Mouse (Mus musculus): ENCODE measurements around the gene Mcm6.
"Not testable (repeated sequence)": the region's sequence is repeated elsewhere in the genome, so short reads cannot be mapped to it uniquely, and the experiment has no call there.

Mcm6 gene

GRCm38 (mm10) chr1:128330313-128330712 lies 29.2 kb downstream of the Mcm6 start:
- DNase-seq (ENCODE audit: low read depth, low spot score) = no peak

DNA sequence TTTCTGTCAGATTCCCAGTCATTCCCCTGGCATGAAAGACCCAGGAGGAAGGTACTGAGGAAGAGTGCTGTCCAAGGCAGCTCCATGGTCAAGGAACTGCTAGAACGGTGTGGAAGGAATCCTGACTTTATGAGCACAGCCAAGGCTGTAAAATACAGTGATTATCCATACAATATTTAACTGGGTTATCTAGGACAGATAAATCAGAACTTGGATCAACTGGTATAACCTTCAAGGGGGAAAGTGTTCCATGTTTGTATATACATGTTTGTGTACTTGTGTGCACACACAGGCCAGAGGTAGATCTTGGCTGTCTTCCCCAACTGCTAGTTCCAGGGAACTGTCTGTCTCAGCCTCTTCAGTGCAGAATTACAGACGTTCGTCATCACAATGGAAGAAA lies 31.2 kb downstream of the Mcm6 start, which contains the start of gene Lct:
Gene Lct, minus strand, starts transcription at position 101 of the 400 bp plus-strand sequence.
- DNase-seq (ENCODE audit: low read depth, low spot score) = no peak

DNA sequence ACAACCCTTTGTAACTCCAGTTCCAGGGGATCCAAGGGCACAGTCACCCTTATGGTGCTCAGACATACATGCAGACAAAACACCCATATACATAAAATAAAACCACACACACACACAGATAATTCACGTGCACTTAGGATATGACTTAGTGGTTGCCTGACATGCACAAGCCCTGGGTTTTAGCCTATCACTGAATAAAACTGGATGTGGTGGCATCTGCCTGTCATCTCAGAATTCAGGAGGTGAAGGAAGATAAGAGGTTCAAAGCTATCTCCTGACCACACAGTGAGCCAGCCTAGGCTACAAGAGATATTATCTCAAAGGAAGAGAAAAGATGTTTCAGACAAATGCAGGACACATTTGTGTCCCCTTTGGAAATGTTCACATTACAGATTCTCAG lies 32.3 kb downstream of the Mcm6 start:
- no peak for DNase-seq (ENCODE audit: low read depth, low spot score)

DNA sequence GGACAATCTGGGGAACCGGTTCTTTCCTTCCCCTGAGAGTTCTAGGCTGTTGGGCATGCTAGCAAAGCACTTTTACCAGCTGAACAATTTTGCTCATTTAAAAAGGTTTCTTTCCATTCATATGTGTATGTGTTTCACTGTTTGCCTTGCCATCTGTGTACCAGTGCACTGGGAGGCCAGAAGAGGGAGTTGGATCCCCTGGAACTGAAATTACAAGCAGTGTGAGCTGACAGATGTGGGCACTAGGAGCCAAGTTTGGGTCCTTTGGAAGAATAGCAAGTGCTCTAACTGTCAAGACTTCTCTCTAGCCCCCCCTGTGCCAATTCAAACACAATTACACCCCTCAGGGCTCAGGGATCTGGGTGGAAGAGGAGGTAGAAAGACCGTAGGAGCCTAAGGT lies 34.7 kb downstream of the Mcm6 start:
- no peak for DNase-seq (ENCODE audit: low read depth, low spot score)

- DNase-seq (ENCODE audit: low read depth, low spot score) = no peak
Observed at GRCm38 (mm10) chr1:128323026-128323643, 36.3 kb downstream of the Mcm6 start.

DNA sequence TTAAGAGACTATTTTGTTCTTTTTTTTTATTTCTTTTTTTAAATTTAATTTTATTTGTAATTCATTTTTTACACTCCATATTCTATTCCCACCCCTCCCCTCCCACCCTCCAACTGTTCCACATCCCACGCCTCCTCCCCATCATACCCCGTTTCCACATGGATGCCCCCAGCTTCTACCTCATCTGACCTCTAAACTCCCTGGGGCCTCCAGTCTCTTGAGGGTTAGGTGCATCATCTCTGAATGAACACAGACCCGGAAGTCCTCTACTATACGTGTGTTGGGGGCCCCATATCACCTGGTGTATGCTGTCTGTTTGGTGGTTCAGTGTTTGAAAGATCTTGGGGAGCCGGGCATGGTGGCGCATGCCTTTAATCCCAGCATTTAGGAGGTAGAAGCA lies 40.2 kb downstream of the Mcm6 start:
- not testable (repeated sequence) for DNase-seq (ENCODE audit: low read depth, low spot score)

DNA sequence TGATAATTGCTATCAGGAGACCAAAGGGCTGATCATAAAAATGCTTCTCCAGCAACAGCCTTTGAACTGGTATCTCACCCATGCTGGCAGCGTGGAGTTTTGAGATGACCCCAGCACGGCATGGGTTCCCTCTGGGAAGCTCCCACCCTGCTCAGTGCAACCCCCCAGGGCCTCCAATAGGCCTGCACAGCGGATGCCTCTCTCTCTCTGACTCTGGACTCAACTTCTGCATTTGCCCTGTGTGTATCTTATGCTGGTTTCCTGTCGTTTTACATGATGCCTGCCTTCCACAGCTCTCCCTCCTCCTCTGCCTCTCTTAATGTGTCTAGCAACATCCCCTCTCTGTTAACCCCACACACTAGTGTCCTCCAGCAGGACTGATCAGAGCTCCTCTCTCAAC lies 44.8 kb downstream of the Mcm6 start:
- DNase-seq (ENCODE audit: low read depth, low spot score) = no peak

DNA sequence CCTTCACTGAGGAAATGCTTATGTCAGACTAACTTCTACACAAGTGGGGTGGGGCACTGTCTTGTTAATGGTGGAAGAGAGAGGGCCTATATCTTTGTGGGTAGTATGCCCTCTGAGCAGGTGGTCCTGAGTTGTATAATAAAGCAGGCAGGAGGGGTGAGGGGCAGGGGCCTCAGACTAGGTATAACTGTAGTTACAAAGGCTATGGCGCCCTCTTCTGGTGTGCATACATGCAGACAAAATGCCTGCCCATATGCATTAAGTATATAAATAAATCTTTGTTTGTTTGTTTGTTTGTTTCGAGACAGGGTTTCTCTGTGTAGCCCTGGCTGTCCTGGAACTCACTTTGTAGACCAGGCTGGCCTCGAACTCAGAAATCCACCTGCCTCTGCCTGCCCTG lies 50.4 kb downstream of the Mcm6 start:
- DNase-seq (ENCODE audit: low read depth, low spot score) = no peak

DNA sequence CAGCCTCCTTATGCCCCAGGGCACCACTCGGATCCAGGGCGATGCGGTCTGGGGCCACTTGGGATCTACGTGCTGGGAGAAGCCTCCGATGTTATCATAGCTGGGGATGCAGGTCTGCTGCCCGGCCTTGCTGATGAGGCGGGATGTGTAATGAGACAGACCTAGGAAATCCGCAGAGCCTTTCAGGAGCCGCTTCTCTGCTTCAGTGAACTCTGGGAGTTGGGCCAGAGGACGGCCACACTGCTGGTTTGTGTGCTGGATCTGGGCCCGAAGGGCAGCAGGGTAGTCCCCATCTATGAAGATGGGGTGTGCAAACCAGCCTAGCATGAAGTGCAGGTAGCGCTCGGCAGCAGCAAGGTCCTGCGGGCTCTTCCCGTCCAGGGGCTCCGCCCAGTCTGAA lies 55.6 kb downstream of the Mcm6 start:
- DNase-seq (ENCODE audit: low read depth, low spot score) = no peak

- no peak for DNase-seq (ENCODE audit: low read depth, low spot score)
Observed at GRCm38 (mm10) chr1:128295717-128296528, 63.5 kb downstream of the Mcm6 start.

DNA sequence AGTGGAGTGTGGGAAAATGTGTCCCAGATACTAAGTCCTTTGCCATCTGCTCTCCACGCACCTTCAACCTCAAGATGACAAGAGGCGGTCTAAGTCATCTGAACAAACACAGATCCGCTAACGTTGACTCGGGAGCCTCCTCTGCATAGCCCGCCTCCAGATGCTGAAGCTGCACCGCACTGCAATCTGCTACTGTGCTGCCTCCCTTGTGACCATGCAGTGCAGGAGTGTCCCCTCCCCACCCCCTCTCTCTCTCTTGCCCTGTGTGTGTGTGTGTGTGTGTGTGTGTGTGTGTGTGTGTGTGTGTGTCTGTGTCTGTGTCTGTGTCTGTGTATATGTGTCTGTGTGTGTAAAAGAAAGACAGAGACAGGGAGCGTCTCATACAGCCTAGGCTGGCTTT lies 64.2 kb downstream of the Mcm6 start:
- DNase-seq (ENCODE audit: low read depth, low spot score) = no peak

- DNase-seq (ENCODE audit: low read depth, low spot score) = no peak
Observed at GRCm38 (mm10) chr1:128293524-128293923, 65.9 kb downstream of the Mcm6 start.

DNA sequence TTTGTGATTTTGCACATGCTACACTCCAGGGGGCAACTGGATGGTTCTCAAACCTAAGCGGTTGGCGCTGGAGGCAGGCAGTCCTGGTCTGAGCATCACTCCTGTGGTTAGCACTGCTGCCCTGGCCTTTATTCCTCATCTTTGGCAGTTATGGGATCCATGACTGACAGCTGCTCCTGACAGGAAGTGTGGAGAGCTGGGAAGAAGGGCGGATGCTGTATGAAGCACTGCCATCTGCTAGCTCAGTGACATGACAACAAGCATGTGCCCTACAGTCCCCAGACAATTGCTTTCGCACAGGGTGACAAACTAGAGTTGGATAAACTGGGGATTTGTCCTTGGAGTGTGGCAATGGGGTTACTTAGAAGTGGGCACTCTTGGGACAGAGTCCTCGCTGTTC lies 69.2 kb downstream of the Mcm6 start:
- no peak for DNase-seq (ENCODE audit: low read depth, low spot score)

DNA sequence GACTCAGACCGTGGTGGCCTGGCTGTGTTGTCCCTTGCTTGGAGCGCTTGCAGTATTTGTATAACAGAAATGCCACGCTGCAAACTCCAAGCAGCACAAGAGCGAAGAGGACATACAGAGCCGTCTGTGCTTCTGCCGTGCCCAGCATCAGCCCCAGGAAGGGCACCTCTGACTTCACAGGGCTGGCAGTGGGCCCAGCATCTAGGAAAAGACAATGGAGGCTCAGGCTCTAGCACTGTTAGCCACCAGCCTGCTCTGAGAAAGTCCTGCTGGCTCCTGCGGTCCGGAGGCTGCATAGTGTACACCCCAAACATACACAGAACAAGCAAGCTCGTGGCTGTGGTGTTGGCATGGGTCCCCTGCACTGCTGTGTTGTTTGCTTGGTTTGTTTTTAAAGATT lies 74.3 kb downstream of the Mcm6 start:
- DNase-seq (ENCODE audit: low read depth, low spot score) = no peak

- no peak for DNase-seq (ENCODE audit: low read depth, low spot score)
Observed at GRCm38 (mm10) chr1:128284157-128284690, 75.2 kb downstream of the Mcm6 start.

GRCm38 (mm10) chr1:128282924-128283323 lies 76.5 kb downstream of the Mcm6 start:
- no peak for DNase-seq (ENCODE audit: low read depth, low spot score)

DNA sequence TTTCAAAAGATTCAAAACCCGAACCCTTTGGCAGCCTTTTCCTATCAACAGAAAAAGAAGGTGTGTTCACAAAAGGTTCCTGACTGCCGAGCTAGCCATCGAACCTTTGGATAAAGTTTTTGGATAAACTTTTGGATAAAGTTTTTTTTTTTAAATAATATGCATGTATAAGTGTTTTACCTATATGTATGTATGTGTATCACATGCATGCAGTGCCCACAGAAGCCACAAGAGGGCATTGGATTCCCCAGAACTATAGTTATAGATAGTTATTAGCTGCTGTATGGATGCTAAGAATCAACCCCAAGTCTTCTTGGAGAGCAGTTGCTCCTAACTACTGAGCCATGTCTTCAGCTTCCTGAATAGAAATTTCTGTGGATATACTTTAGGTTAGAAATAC lies 77.7 kb downstream of the Mcm6 start:
- DNase-seq (ENCODE audit: low read depth, low spot score) = no peak

Data from forelimb bud, embryonic 11.5 days (tissue).